Mouse (Mus musculus): Measurements from ENCODE around the gene Trmt6.

GRCm38 (mm10) chr2:132841071-132841470 lies 25.2 kb upstream of the Trmt6 start:
- TF ChIP-seq POLR2A (IDR thresholded peaks at IDR 0.05; ENCODE audit: borderline replicate concordance, extremely low read depth, low read depth, low read length) (no peak), CTCF (IDR thresholded peaks at IDR 0.05; ENCODE audit: insufficient read depth, low read length) (no peak)
